Mouse (Mus musculus) lung, postnatal 0 days (tissue): ENCODE results near the gene Kcnc2.

Source experiments
- CTCF ChIP-seq: IDR thresholded peaks from 2 replicates; pipeline ENCODE4 v1.5.1; 2016; ENCODE audit warnings: antibody characterized with exemption, mild to moderate bottlenecking
- EP300 ChIP-seq: IDR thresholded peaks from 2 replicates; pipeline ENCODE4 v1.6.1; 2016; ENCODE audit warnings: antibody characterized with exemption, mild to moderate bottlenecking, control low read depth

DNA sequence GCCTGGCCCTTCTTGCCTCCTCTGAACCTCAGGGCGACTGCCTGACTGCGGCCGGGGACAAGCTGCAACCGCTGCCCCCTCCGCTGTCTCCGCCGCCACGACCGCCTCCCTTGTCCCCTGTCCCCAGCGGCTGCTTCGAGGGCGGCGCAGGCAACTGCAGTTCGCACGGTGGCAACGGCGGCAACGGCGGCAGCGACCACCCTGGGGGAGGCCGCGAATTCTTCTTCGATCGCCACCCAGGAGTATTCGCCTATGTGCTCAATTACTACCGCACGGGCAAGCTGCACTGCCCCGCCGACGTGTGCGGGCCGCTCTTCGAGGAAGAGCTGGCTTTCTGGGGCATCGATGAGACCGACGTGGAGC lies 863 bp downstream of the Kcnc2 start:
- TF ChIP-seq EP300 (no peak), CTCF (no peak)
